25 mouse cellular contexts compared by ENCODE assay signal in genomic region chr10:79819606-79820005, GRCm38 (mm10). TPM values are rescaled to one million over a fixed set of nuclear protein-coding genes. Genes with fewer than 3 reads are reported as not detected.
A peak's percentile ranks its signal among the peaks of the same experiment; 100 is the strongest.
DNase-seq lines count a peak whose midpoint lies in the region; ATAC-seq and TF ChIP-seq lines count a peak whose summit lies in the region.
"Had no signal": no experiment of that assay in that cellular context is flagged by ENCODE, and none has a peak within 500 bp of the region (broad histone marks: within the 10 kb centered on the region; RNA-seq: fewer than 3 reads in every experiment).

No protein-coding gene starts in this region.

- TF ChIP-seq POLR2A in thymus, adult 2 months (IDR thresholded peaks at IDR 0.05; ENCODE audit: control insufficient read depth, extremely low read depth, insufficient read depth, low read length, poor library complexity): no peak

- H3K27me3 ChIP-seq in intestine, postnatal 0 days (replicated peaks; ENCODE audit: control insufficient read depth, insufficient read depth, low read length): no peaks in the 10 kb centered on the region
- no peaks in the 10 kb centered on the region for H3K27me3 ChIP-seq in intestine, embryonic 16.5 days (replicated peaks; ENCODE audit: control insufficient read depth, insufficient read depth, low read length)
- H3K27me3 ChIP-seq in neural tube, embryonic 12.5 days (replicated peaks): no peaks in the 10 kb centered on the region
- H3K27me3 ChIP-seq in neural tube, embryonic 15.5 days (replicated peaks): no peaks in the 10 kb centered on the region
- no peaks in the 10 kb centered on the region for H3K27me3 ChIP-seq in thymus, adult 2 months (ENCODE audit: control insufficient read depth, insufficient read depth, low read length)
- H3K27me3 ChIP-seq: embryonic facial prominence, embryonic 12.5 days; forebrain, embryonic 15.5 days; heart, embryonic 13.5 days; hindbrain, embryonic 13.5 days; Patski had no signal

- peaks cover 15% of the 10 kb centered on the region; the same call in 1 of the 2 replicates for H3K4me1 ChIP-seq in intestine, postnatal 0 days (replicated peaks; ENCODE audit: control insufficient read depth, insufficient read depth, low read length)
- H3K4me1 ChIP-seq in intestine, embryonic 16.5 days (ENCODE audit: control insufficient read depth, insufficient read depth, low read length): peaks cover 34% of the 10 kb centered on the region
- peaks cover 12% of the 10 kb centered on the region; the same call in 1 of the 2 replicates for H3K4me1 ChIP-seq in neural tube, embryonic 12.5 days
- H3K4me1 ChIP-seq in neural tube, embryonic 15.5 days: peaks cover 10% of the 10 kb centered on the region; the same call in 1 of the 2 replicates
- peaks cover 7% of the 10 kb centered on the region; the same call in 1 of the 2 replicates for H3K4me1 ChIP-seq in thymus, adult 2 months (replicated peaks; ENCODE audit: control insufficient read depth, insufficient read depth, low read length)
- H3K4me1 ChIP-seq: forebrain, embryonic 15.5 days had no signal

- peak; percentile 23 for DNase-seq in gastrocnemius, adult 2 months
- no peak for DNase-seq in gastrocnemius, postnatal 25 days
- no peak for DNase-seq in thymus, adult 2 months
- DNase-seq: adrenal gland, adult 2 months; adrenal gland, postnatal 25 days; cerebellum, adult 2 months; cerebellum, postnatal 14 days; embryo, embryonic 11 days; gastrocnemius, postnatal 10 days had no signal

- H3K9ac ChIP-seq in intestine, postnatal 0 days (ENCODE audit: low read depth, low read length): no peak overlapping the region
- no peak overlapping the region for H3K9ac ChIP-seq in intestine, embryonic 16.5 days (ENCODE audit: low read depth, low read length)
- peak overlapping the region; percentile 26; the same call in 1 of the 2 replicates for H3K9ac ChIP-seq in neural tube, embryonic 12.5 days
- H3K9ac ChIP-seq in neural tube, embryonic 15.5 days (replicated peaks): no peak overlapping the region
- H3K9ac ChIP-seq: embryonic facial prominence, embryonic 12.5 days; forebrain, embryonic 15.5 days; heart, embryonic 13.5 days; hindbrain, embryonic 13.5 days had no signal

- intact Hi-C loops in gastrocnemius, adult 2 months (cut with DNase I): no loop called here

- ATAC-seq in intestine, postnatal 0 days: no peak
- ATAC-seq in intestine, embryonic 16.5 days: no peak
- no peak for ATAC-seq in neural tube, embryonic 12.5 days (ENCODE audit: low FRiP score, low read depth)
- ATAC-seq in neural tube, embryonic 15.5 days (ENCODE audit: low FRiP score): no peak
- ATAC-seq: activated CD4-positive, CD25-positive, alpha-beta regulatory T cell, adult 4 months; forebrain, embryonic 15.5 days; Patski had no signal

- H3K27ac ChIP-seq in gastrocnemius, adult 2 months: no peak overlapping the region
- H3K27ac ChIP-seq in intestine, postnatal 0 days (ENCODE audit: low read depth, low read length): 0 out of 2 replicates have a peak overlapping the region, but pooled peaks have one; percentile 4
- H3K27ac ChIP-seq in intestine, embryonic 16.5 days (ENCODE audit: low read length): no peak overlapping the region
- H3K27ac ChIP-seq in neural tube, embryonic 12.5 days: no peak overlapping the region
- no peak overlapping the region for H3K27ac ChIP-seq in neural tube, embryonic 15.5 days (replicated peaks)
- H3K27ac ChIP-seq in thymus, adult 2 months (ENCODE audit: control insufficient read depth, insufficient read depth, low read length): no peak overlapping the region
- H3K27ac ChIP-seq: embryonic facial prominence, embryonic 12.5 days; forebrain, embryonic 15.5 days; heart, embryonic 13.5 days; hindbrain, embryonic 13.5 days had no signal

- no peak for TF ChIP-seq CTCF in gastrocnemius, adult 2 months (IDR thresholded peaks at IDR 0.05)
- TF ChIP-seq CTCF in intestine, postnatal 0 days (IDR thresholded peaks at IDR 0.05; ENCODE audit: low read depth): no peak
- no peak for TF ChIP-seq CTCF in thymus, adult 2 months (IDR thresholded peaks at IDR 0.05; ENCODE audit: borderline replicate concordance, control insufficient read depth, extremely low read depth, insufficient read depth, low read length, poor library complexity)

- no peaks in the 10 kb centered on the region for H3K9me3 ChIP-seq in intestine, postnatal 0 days (ENCODE audit: control insufficient read depth)
- H3K9me3 ChIP-seq in intestine, embryonic 16.5 days (ENCODE audit: control insufficient read depth, low read length): no peaks in the 10 kb centered on the region
- H3K9me3 ChIP-seq in neural tube, embryonic 12.5 days: no peaks in the 10 kb centered on the region
- H3K9me3 ChIP-seq in neural tube, embryonic 15.5 days (replicated peaks): no peaks in the 10 kb centered on the region
- H3K9me3 ChIP-seq: embryonic facial prominence, embryonic 12.5 days; forebrain, embryonic 15.5 days; heart, embryonic 13.5 days; hindbrain, embryonic 13.5 days had no signal

- H3K4me2 ChIP-seq in intestine, postnatal 0 days (replicated peaks; ENCODE audit: low read depth): no peak overlapping the region
- no peak overlapping the region for H3K4me2 ChIP-seq in intestine, embryonic 16.5 days (ENCODE audit: low read depth, low read length)
- H3K4me2 ChIP-seq in neural tube, embryonic 12.5 days (replicated peaks): no peak overlapping the region
- no peak overlapping the region for H3K4me2 ChIP-seq in neural tube, embryonic 15.5 days
- H3K4me2 ChIP-seq: embryonic facial prominence, embryonic 12.5 days; forebrain, embryonic 15.5 days; heart, embryonic 13.5 days; hindbrain, embryonic 13.5 days had no signal

- peaks cover 7% of the 10 kb centered on the region for H3K36me3 ChIP-seq in intestine, postnatal 0 days (ENCODE audit: control insufficient read depth, insufficient read depth)
- no peaks in the 10 kb centered on the region for H3K36me3 ChIP-seq in intestine, embryonic 16.5 days (ENCODE audit: control insufficient read depth, insufficient read depth, low read length)
- peaks cover 55% of the 10 kb centered on the region for H3K36me3 ChIP-seq in neural tube, embryonic 12.5 days
- H3K36me3 ChIP-seq in neural tube, embryonic 15.5 days: peaks cover 60% of the 10 kb centered on the region
- peaks cover 8% of the 10 kb centered on the region for H3K36me3 ChIP-seq in thymus, adult 2 months (ENCODE audit: control insufficient read depth, insufficient read depth, low read length)

- 89% methylated on average over 17 of the region's 17 CpGs for WGBS in intestine, postnatal 0 days
- WGBS in intestine, embryonic 16.5 days: 92% methylated on average over 16 of the region's 17 CpGs
- WGBS in neural tube, embryonic 12.5 days: 92% methylated on average over 17 of the region's 17 CpGs
- WGBS in neural tube, embryonic 15.5 days: 94% methylated on average over 17 of the region's 17 CpGs
- 97% methylated on average over 17 of the region's 17 CpGs for WGBS in thymus, adult 2 months

- H3K4me3 ChIP-seq in gastrocnemius, adult 2 months: no peak overlapping the region
- no peak overlapping the region for H3K4me3 ChIP-seq in intestine, postnatal 0 days (ENCODE audit: low read depth, low read length)
- no peak overlapping the region for H3K4me3 ChIP-seq in intestine, embryonic 16.5 days (ENCODE audit: low read length)
- no peak overlapping the region for H3K4me3 ChIP-seq in neural tube, embryonic 12.5 days
- H3K4me3 ChIP-seq in neural tube, embryonic 15.5 days (replicated peaks): no peak overlapping the region
- no peak overlapping the region for H3K4me3 ChIP-seq in thymus, adult 2 months (ENCODE audit: control insufficient read depth, insufficient read depth, low read length)
- H3K4me3 ChIP-seq: embryonic facial prominence, embryonic 12.5 days; forebrain, embryonic 15.5 days; heart, embryonic 13.5 days; hindbrain, embryonic 13.5 days had no signal

RNA-seq across cellular contexts. Expression of gene Misp, which starts 1.2 kb away (rescaled TPM):
- not detected for total RNA-seq in gastrocnemius, adult 2 months (2021)
- total RNA-seq in gastrocnemius, postnatal 25 days (2021): under 1 TPM in 1 of 2 experiments, not detected in 1; 0.40 TPM
- polyA plus RNA-seq in intestine, postnatal 0 days (2015; fragmentation: Nextera tagmentation; extraction: Ambion mirVana): 254 and 255 TPM in 2 replicates
- 204 and 210 TPM in 2 replicates for polyA plus RNA-seq in intestine, embryonic 16.5 days (2015; fragmentation: Nextera tagmentation; extraction: Ambion mirVana)
- 1.6 and 2.3 TPM in 2 replicates for polyA plus RNA-seq in neural tube, embryonic 12.5 days (2016; fragmentation: Nextera tagmentation; extraction: Ambion mirVana)
- polyA plus RNA-seq in neural tube, embryonic 15.5 days (2015; fragmentation: Nextera tagmentation; extraction: Ambion mirVana): 0.33 and 11.5 TPM in 2 replicates
- polyA plus RNA-seq in thymus, adult 2 months (2012; rRNA removed): 6.6 and 6.8 TPM in 2 replicates
- total RNA-seq: common myeloid progenitor, adult 5-6 weeks; hematopoietic stem cell, adult 5-6 weeks had no signal
- polyA plus RNA-seq: activated CD4-positive, CD25-positive, alpha-beta regulatory T cell, adult 4 months; C2C12 had no signal

RNA-seq across cellular contexts. Expression of gene Palm, which starts 26.2 kb away (rescaled TPM):
- total RNA-seq in gastrocnemius, adult 2 months (2021): 10 to 100 TPM; 18.1 to 23.0 TPM
- 10 to 100 TPM; 23.6 to 24.8 TPM for total RNA-seq in gastrocnemius, postnatal 25 days (2021)
- 19.9 and 21.1 TPM in 2 replicates for polyA plus RNA-seq in intestine, postnatal 0 days (2015; fragmentation: Nextera tagmentation; extraction: Ambion mirVana)
- polyA plus RNA-seq in intestine, embryonic 16.5 days (2015; fragmentation: Nextera tagmentation; extraction: Ambion mirVana): 44.1 and 44.8 TPM in 2 replicates
- 196 and 205 TPM in 2 replicates for polyA plus RNA-seq in neural tube, embryonic 12.5 days (2016; fragmentation: Nextera tagmentation; extraction: Ambion mirVana)
- polyA plus RNA-seq in neural tube, embryonic 15.5 days (2015; fragmentation: Nextera tagmentation; extraction: Ambion mirVana): 227 and 256 TPM in 2 replicates
- polyA plus RNA-seq in thymus, adult 2 months (2012; rRNA removed): 63.7 and 87.8 TPM in 2 replicates

RNA-seq across cellular contexts. Expression of gene Prss57, which starts 28.8 kb away (rescaled TPM):
- not detected for total RNA-seq in gastrocnemius, adult 2 months (2021)
- total RNA-seq in gastrocnemius, postnatal 25 days (2021): not detected
- 0.07 TPM in 1 of 2 replicates, not detected in the other for polyA plus RNA-seq in intestine, postnatal 0 days (2015; fragmentation: Nextera tagmentation; extraction: Ambion mirVana)
- polyA plus RNA-seq in intestine, embryonic 16.5 days (2015; fragmentation: Nextera tagmentation; extraction: Ambion mirVana): 0.07 and 0.11 TPM in 2 replicates
- 0.16 and 0.42 TPM in 2 replicates for polyA plus RNA-seq in neural tube, embryonic 12.5 days (2016; fragmentation: Nextera tagmentation; extraction: Ambion mirVana)
- 0.14 and 10.2 TPM in 2 replicates for polyA plus RNA-seq in neural tube, embryonic 15.5 days (2015; fragmentation: Nextera tagmentation; extraction: Ambion mirVana)
- polyA plus RNA-seq in thymus, adult 2 months (2012; rRNA removed): 23.4 and 30.1 TPM in 2 replicates
- total RNA-seq: adrenal gland, postnatal 25 days; heart, adult 8-10 months had no signal
- polyA plus RNA-seq: adrenal gland, adult 2 months; C2C12; forebrain, embryonic 11.5 days; heart, postnatal 0 days; hindbrain, embryonic 13.5 days; Patski had no signal

RNA-seq across cellular contexts. Expression of gene Ptbp1, which starts 34.6 kb away (rescaled TPM):
- 10 to 100 TPM; 18.8 to 25.1 TPM for total RNA-seq in gastrocnemius, adult 2 months (2021)
- 10 to 100 TPM; 26.8 to 27.1 TPM for total RNA-seq in gastrocnemius, postnatal 25 days (2021)
- 86.9 and 92.2 TPM in 2 replicates for polyA plus RNA-seq in intestine, postnatal 0 days (2015; fragmentation: Nextera tagmentation; extraction: Ambion mirVana)
- 295 and 302 TPM in 2 replicates for polyA plus RNA-seq in intestine, embryonic 16.5 days (2015; fragmentation: Nextera tagmentation; extraction: Ambion mirVana)
- 180 and 189 TPM in 2 replicates for polyA plus RNA-seq in neural tube, embryonic 12.5 days (2016; fragmentation: Nextera tagmentation; extraction: Ambion mirVana)
- polyA plus RNA-seq in neural tube, embryonic 15.5 days (2015; fragmentation: Nextera tagmentation; extraction: Ambion mirVana): 55.8 and 121 TPM in 2 replicates
- polyA plus RNA-seq in thymus, adult 2 months (2012; rRNA removed): 583 and 703 TPM in 2 replicates

RNA-seq across cellular contexts. Expression of gene Fstl3, which starts 42.5 kb away (rescaled TPM):
- 1 to 10 TPM; 1.0 to 1.5 TPM for total RNA-seq in gastrocnemius, adult 2 months (2021)
- 1 to 10 TPM; 2.0 to 2.1 TPM for total RNA-seq in gastrocnemius, postnatal 25 days (2021)
- 7.3 and 8.9 TPM in 2 replicates for polyA plus RNA-seq in intestine, postnatal 0 days (2015; fragmentation: Nextera tagmentation; extraction: Ambion mirVana)
- 15.1 and 16.6 TPM in 2 replicates for polyA plus RNA-seq in intestine, embryonic 16.5 days (2015; fragmentation: Nextera tagmentation; extraction: Ambion mirVana)
- polyA plus RNA-seq in neural tube, embryonic 12.5 days (2016; fragmentation: Nextera tagmentation; extraction: Ambion mirVana): 1.5 and 2.0 TPM in 2 replicates
- 2.6 and 4.5 TPM in 2 replicates for polyA plus RNA-seq in neural tube, embryonic 15.5 days (2015; fragmentation: Nextera tagmentation; extraction: Ambion mirVana)
- 15.9 and 17.1 TPM in 2 replicates for polyA plus RNA-seq in thymus, adult 2 months (2012; rRNA removed)

Comparison
In these comparisons a context has a peak if more than half of its experiments do, and no peak if none do; other contexts are left out.
1. RNA of gene Misp, which starts 1.2 kb away (polyA plus RNA-seq): 254 to 255 TPM in intestine, postnatal 0 days and 204 to 210 TPM in intestine, embryonic 16.5 days; 6.6 to 6.8 TPM in thymus, adult 2 months, 1.6 to 2.3 TPM in neural tube, embryonic 12.5 days and 0.33 to 11.5 TPM in neural tube, embryonic 15.5 days; every median in the first group is over 10 times any median in the second.